Mouse (Mus musculus) heart, embryonic 13.5 days (tissue): Measurements from ENCODE around the gene Gm49711. TPM values are rescaled to one million over a fixed set of nuclear protein-coding genes. Genes with fewer than 3 reads are reported as not detected.

Experiments used
- ATAC-seq: fragments of 200-750 bp; cut with Nextera tagmentation; 2 replicates; pipeline ENCODE4 v1.8.0; 2017; ENCODE audit warnings: moderate TSS enrichment; ENCODE audit not compliant: insufficient number of reproducible peaks, low FRiP score, low TSS enrichment; ENCODE audit errors: extremely low read depth
- H3K27ac ChIP-seq: fragments of 300-500 bp; sonication (generic); replicated peaks from 2 replicates; pipeline ENCODE4 v1.5.1; 2015; ENCODE audit warnings: moderate library complexity, mild to moderate bottlenecking, inconsistent platforms
- H3K27me3 ChIP-seq: fragments of 300-500 bp; sonication (generic); replicated peaks from 2 replicates; pipeline ENCODE4 v1.6.1; 2015; ENCODE audit warnings: mild to moderate bottlenecking, inconsistent platforms
- H3K36me3 ChIP-seq: fragments of 300-500 bp; sonication (generic); 2 replicates; pipeline ENCODE4 v1.6.1; 2015; ENCODE audit warnings: mild to moderate bottlenecking, inconsistent platforms
- H3K4me1 ChIP-seq: fragments of 300-500 bp; sonication (generic); 2 replicates; pipeline ENCODE4 v1.6.1; 2015; ENCODE audit warnings: inconsistent platforms
- H3K4me2 ChIP-seq: fragments of 300-500 bp; sonication (generic); 2 replicates; pipeline ENCODE4 v1.6.1; 2015; ENCODE audit warnings: inconsistent platforms, mild to moderate bottlenecking, moderate library complexity
- H3K4me3 ChIP-seq: fragments of 300-500 bp; sonication (generic); 2 replicates; pipeline ENCODE4 v1.5.1; 2015; ENCODE audit warnings: moderate library complexity, mild to moderate bottlenecking, inconsistent platforms
- H3K9ac ChIP-seq: fragments of 300-500 bp; sonication (generic); 2 replicates; pipeline ENCODE4 v1.6.1; 2015; ENCODE audit warnings: inconsistent platforms, mild to moderate bottlenecking, moderate library complexity
- H3K9me3 ChIP-seq: fragments of 300-500 bp; sonication (generic); 2 replicates; pipeline ENCODE4 v1.6.1; 2016; ENCODE audit warnings: inconsistent platforms
- WGBS: fragments of 180-500 bp; shearing (Covaris S2); methylation state at CpG from one replicate; pipeline ENCODE4 v1.1.7; 2015; ENCODE audit warnings: mixed read lengths; 5-methylcytosine and 5-hydroxymethylcytosine counted together
- polyA plus RNA-seq: library from polyadenylated mRNA; unstranded; fragments of >200 nt; fragmentation: Nextera tagmentation; extraction: Ambion mirVana; gene quantifications from 2 replicates; pipeline ENCODE4 v1.2.1, GENCODE M21; 2015

The Gm49711 gene
- polyA plus RNA-seq, 1 experiment from 2014 or later, result 0.25 TPM

DNA sequence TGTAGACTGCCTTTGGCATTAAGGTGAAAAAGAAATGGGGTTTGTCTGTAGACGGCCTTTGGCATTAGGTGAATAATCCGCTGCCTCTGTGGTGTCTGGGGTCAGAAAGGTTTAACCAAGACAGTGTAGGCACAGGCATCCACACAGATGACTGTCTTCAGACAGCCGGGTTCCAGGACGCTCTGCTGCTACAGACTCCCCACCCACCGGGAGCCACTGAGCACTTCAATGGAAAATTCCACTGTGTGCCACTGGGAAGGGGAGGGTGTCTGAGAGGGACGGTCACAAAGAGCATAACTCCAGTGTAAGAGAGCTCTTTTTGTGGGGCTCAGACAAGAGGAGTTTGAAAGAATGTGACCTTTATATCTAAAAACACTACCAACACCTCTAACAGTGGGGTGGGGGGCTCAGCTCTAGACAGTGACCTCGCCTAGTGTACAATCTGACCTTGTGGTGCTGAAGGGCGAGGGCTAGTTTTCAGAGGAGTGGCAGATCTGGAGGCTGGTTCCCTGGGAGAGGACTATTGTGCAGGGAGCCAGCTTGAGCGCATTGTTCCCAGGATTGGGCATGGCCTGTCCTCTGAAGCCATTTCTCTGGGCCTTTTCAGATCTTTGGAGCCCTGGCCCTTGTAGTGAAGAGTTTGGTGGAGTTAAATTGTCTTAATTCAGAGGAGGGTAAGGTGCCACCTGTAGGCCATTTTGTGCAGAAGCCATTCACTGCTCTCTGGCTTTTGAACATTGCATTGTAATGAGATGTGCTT is 45.6 kb downstream of the Gm49711 start:
- Histone ChIP-seq H3K9me3 (no peaks in the 10 kb centered on the region), H3K36me3 (peaks cover 29% of the 10 kb centered on the region), H3K27ac (peak overlapping the region; percentile 92), H3K4me1 (peaks cover 32% of the 10 kb centered on the region), H3K4me3 (no peak overlapping the region), H3K27me3 (no peaks in the 10 kb centered on the region), H3K9ac (no peak overlapping the region), H3K4me2 (no peak overlapping the region)
- ATAC-seq, result peak; percentile 68; the same call in 1 of the 2 replicates
- WGBS, result 32% methylated on average over 9 of the region's 9 CpGs

DNA sequence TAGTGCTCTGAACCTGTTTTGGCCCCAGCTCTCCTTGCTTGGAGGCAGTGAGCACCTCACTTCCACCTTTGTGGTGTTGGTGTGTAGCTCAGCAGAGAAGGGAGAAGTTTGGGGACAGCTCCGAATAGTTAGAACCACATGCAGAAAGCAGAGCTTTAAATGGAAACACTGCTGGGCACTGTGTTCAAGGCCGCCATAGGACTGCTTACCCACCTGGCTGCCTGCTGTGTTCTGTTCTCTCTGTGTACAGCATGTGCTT is 46.1 kb downstream of the Gm49711 start:
- peaks cover 29% of the 10 kb centered on the region for H3K36me3 ChIP-seq
- H3K4me2 ChIP-seq, result no peak overlapping the region
- H3K27ac ChIP-seq, result peak overlapping the region; percentile 92
- peaks cover 32% of the 10 kb centered on the region for H3K4me1 ChIP-seq
- no peak overlapping the region for H3K9ac ChIP-seq
- no peaks in the 10 kb centered on the region for H3K27me3 ChIP-seq
- no peaks in the 10 kb centered on the region for H3K9me3 ChIP-seq
- no peak overlapping the region for H3K4me3 ChIP-seq
- 86% methylated on average over 2 of the region's 2 CpGs for WGBS
- ATAC-seq, result no peak

GRCm38 (mm10) chr16:92104951-92105350 is 46.8 kb downstream of the Gm49711 start:
- no peak overlapping the region for H3K4me2 ChIP-seq
- no peak overlapping the region for H3K27ac ChIP-seq
- no peaks in the 10 kb centered on the region for H3K9me3 ChIP-seq
- H3K36me3 ChIP-seq, result peaks cover 23% of the 10 kb centered on the region
- H3K27me3 ChIP-seq, result no peaks in the 10 kb centered on the region
- peaks cover 32% of the 10 kb centered on the region for H3K4me1 ChIP-seq
- H3K4me3 ChIP-seq, result no peak overlapping the region
- H3K9ac ChIP-seq, result no peak overlapping the region
- ATAC-seq, result no peak
- WGBS, result 83% methylated on average over 2 of the region's 2 CpGs

- Histone ChIP-seq H3K4me3 (no peak overlapping the region), H3K27me3 (no peaks in the 10 kb centered on the region), H3K4me1 (peaks cover 32% of the 10 kb centered on the region), H3K4me2 (no peak overlapping the region), H3K36me3 (peaks cover 17% of the 10 kb centered on the region), H3K27ac (no peak overlapping the region), H3K9ac (no peak overlapping the region), H3K9me3 (no peaks in the 10 kb centered on the region)
- 72% methylated on average over 3 of the region's 3 CpGs for WGBS
- no peak for ATAC-seq
Measured at GRCm38 (mm10) chr16:92105631-92106030, 47.5 kb downstream of the Gm49711 start.

- WGBS, result 89% methylated on average over 5 of the region's 5 CpGs
Measured at GRCm38 (mm10) chr16:92107346-92107745, 49.2 kb downstream of the Gm49711 start.

GRCm38 (mm10) chr16:92114706-92115241 is 56.7 kb downstream of the Gm49711 start:
- no peak overlapping the region for H3K9ac ChIP-seq
- 0 out of 2 replicates have a peak overlapping the region, but pooled peaks have one; percentile 21 for H3K27ac ChIP-seq
- no peaks in the 10 kb centered on the region for H3K27me3 ChIP-seq
- no peak overlapping the region for H3K4me3 ChIP-seq
- peaks cover 39% of the 10 kb centered on the region for H3K4me1 ChIP-seq
- 67% methylated on average over 5 of the region's 5 CpGs for WGBS
- ATAC-seq, result no peak
- no peaks in the 10 kb centered on the region for H3K9me3 ChIP-seq
- H3K36me3 ChIP-seq, result peaks cover 21% of the 10 kb centered on the region
- H3K4me2 ChIP-seq, result no peak overlapping the region

More at GRCm38 (mm10) chr16:92107346-92107745, 49.2 kb downstream of the Gm49711 start:
- H3K27ac ChIP-seq, result no peak overlapping the region
- peaks cover 9% of the 10 kb centered on the region for H3K36me3 ChIP-seq
- H3K4me1 ChIP-seq, result peaks cover 27% of the 10 kb centered on the region
- H3K27me3 ChIP-seq, result no peaks in the 10 kb centered on the region
- no peak overlapping the region for H3K4me3 ChIP-seq
- H3K9ac ChIP-seq, result no peak overlapping the region
- H3K4me2 ChIP-seq, result no peak overlapping the region
- no peaks in the 10 kb centered on the region for H3K9me3 ChIP-seq
- ATAC-seq, result no peak

DNA sequence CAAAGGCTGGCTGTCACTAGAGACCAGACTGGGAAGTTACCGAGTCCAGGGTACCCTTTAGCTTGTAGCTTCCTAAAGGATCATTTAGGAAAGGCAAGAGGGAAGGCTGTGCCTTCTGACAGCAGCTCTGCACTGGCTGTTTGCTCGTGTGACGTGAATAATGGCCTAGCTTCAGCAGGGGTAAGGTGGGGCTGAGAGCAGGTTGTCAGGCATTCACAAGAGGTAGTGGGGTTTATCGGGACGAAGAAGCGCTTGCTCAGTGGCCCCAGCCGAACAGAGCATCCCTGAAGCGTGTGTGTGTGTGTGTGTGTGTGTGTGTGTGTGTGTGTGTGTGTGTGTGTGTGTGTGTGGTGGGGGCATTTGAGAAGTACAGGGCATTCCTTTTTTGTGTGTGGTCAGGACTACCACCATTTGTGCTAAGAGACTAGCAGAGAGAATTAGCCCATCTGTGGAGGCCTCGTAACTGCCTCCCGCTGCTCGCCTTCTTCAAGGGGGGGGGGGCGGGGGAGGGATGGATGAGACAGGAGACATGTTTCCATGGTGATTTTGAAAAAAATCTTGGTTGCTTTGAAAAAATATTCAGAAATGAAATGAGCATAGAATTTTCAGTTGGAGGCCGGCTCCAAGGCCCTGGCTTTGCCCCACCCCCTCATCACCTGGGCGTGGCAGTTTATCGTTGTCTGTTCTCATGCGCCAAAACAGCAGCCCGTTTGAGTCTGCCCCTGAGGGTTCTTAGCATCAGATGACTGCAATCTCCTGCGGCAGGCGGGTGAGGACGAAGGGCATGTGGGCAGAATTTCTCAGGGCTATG is 57.7 kb downstream of the Gm49711 start:
- Histone ChIP-seq H3K27ac (no peak overlapping the region), H3K4me2 (peak overlapping the region; percentile 53), H3K9me3 (no peaks in the 10 kb centered on the region), H3K9ac (peak overlapping the region; percentile 54; the same call in 1 of the 2 replicates), H3K4me1 (peaks cover 40% of the 10 kb centered on the region), H3K4me3 (0 out of 2 replicates have a peak overlapping the region, but pooled peaks have one; percentile 18), H3K36me3 (peaks cover 21% of the 10 kb centered on the region), H3K27me3 (no peaks in the 10 kb centered on the region)
- WGBS, result 41% methylated on average over 20 of the region's 20 CpGs
- ATAC-seq, result no peak

DNA sequence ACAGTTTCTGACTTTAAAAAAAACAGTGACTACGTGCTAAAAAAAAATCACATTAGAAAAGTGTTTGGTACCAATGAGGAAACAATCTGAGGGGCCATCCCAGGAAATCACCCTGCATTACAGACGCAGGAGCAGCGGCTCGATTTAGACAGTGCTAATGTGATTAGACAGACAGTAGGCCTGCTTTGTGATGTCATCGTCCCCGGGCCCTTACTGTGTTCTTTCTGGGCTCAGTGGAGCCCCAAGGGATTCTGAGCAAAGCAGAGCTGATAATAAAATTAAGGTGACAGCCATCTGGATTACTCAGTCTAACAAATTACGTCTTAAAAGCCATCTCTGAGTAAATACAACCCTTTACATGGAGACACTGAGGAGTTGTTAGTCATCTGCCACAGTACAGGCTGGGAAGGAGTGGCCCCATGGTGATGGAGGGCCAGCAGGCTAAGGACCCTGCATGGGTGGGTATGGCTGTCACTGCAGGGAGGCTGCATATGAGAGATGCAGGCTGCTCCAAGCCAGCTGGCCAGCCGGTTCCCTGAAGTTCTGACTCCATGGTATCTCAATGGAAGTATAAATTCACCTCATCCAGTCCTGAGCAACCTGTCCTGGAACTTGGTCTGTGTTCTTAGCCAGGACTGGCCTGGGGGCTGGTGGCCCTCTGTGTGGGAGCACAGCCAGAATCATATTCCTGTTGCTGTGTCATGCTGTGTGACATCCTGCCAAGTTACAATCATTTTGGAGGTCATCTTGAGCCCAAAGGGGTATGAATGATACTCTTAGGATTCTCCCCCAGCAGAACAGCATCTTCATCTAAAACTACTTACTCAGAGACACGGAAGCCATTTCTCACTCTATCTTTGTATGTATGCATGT is 59.5 kb downstream of the Gm49711 start:
- 65% methylated on average over 9 of the region's 9 CpGs for WGBS
- no peaks in the 10 kb centered on the region for H3K27me3 ChIP-seq
- peaks cover 11% of the 10 kb centered on the region for H3K36me3 ChIP-seq
- ATAC-seq, result no peak
- H3K9me3 ChIP-seq, result no peaks in the 10 kb centered on the region
- no peak overlapping the region for H3K4me3 ChIP-seq
- no peak overlapping the region for H3K4me2 ChIP-seq
- peaks cover 40% of the 10 kb centered on the region for H3K4me1 ChIP-seq
- H3K9ac ChIP-seq, result no peak overlapping the region
- H3K27ac ChIP-seq, result no peak overlapping the region

GRCm38 (mm10) chr16:92119013-92119515 is 60.9 kb downstream of the Gm49711 start:
- Histone ChIP-seq H3K27ac (0 out of 2 replicates have a peak overlapping the region, but pooled peaks have one; percentile 17), H3K4me1 (peaks cover 40% of the 10 kb centered on the region), H3K27me3 (no peaks in the 10 kb centered on the region), H3K9me3 (0 out of 2 replicates have a peak, but pooled peaks cover 1% of the 10 kb centered on the region), H3K36me3 (no peaks in the 10 kb centered on the region), H3K4me2 (no peak overlapping the region), H3K4me3 (no peak overlapping the region), H3K9ac (no peak overlapping the region)
- ATAC-seq, result no peak
- 65% methylated on average over 13 of the region's 13 CpGs for WGBS

DNA sequence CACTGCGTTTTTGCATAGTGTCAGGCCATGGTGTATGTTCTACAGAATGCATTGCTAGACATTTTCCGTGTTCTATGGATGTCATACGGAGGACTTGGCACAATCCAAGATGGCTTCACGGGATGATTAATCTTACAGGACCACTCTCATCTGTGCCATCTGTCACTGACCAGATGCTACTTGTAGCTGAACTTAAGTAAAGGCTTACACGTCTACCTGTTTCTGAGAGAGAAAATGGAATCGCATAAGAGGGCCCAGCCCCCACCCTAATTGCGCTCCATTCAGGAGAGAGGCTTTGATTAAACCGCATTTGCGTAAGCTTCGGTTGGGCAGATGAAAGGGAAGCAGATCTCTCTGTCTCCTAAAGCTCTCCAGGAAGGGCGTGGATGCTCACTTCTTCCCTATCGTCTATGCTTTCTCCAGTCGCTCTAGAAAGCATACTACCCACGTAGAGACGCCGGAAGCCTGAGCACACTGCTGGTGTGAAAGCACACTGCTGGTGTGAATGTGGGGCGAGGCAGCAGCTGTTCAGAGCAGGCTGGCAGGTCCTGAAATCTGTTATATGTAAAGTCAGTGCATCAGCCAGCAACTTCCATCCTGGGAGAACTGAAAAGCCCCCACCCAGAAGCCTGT is 62.9 kb downstream of the Gm49711 start:
- no peaks in the 10 kb centered on the region for H3K27me3 ChIP-seq
- no peak overlapping the region for H3K4me2 ChIP-seq
- no peak overlapping the region for H3K27ac ChIP-seq
- H3K9ac ChIP-seq, result no peak overlapping the region
- H3K9me3 ChIP-seq, result peaks cover 12% of the 10 kb centered on the region
- peaks cover 24% of the 10 kb centered on the region for H3K4me1 ChIP-seq
- ATAC-seq, result no peak
- no peak overlapping the region for H3K4me3 ChIP-seq
- WGBS, result 73% methylated on average over 17 of the region's 17 CpGs
- H3K36me3 ChIP-seq, result no peaks in the 10 kb centered on the region
